In genomic region chr9:45569680-45570079, GRCm38 (mm10) we compare ENCODE assay signal across 17 mouse cellular contexts.
"Had no signal": no experiment of that assay in that cellular context is flagged by ENCODE, and none has a peak within 500 bp of the region (broad histone marks: within the 10 kb centered on the region; RNA-seq: fewer than 3 reads in every experiment).

No protein-coding gene starts in this region.

- DNase-seq: kidney, postnatal 25 days; liver, postnatal 0 days; lung, embryonic 14.5 days; retina, postnatal 1 day; right cerebral cortex, postnatal 25 days; spleen, adult 18-20 months; thymus, adult 18-20 months; thymus, postnatal 36 days had no signal

- H3K27ac ChIP-seq: kidney, postnatal 0 days; liver, embryonic 14.5 days; macrophage; midbrain, embryonic 12.5 days; midbrain, embryonic 15.5 days; neural tube, embryonic 12.5 days; neural tube, embryonic 15.5 days had no signal

- H3K36me3 ChIP-seq: midbrain, embryonic 12.5 days; midbrain, embryonic 15.5 days; neural tube, embryonic 12.5 days; neural tube, embryonic 15.5 days had no signal

- H3K9me3 ChIP-seq: midbrain, embryonic 12.5 days; midbrain, embryonic 15.5 days; neural tube, embryonic 12.5 days; neural tube, embryonic 15.5 days had no signal

- H3K4me2 ChIP-seq: liver, embryonic 11.5 days; lung, embryonic 14.5 days; midbrain, embryonic 12.5 days; midbrain, embryonic 15.5 days; neural tube, embryonic 12.5 days; neural tube, embryonic 15.5 days had no signal

- ATAC-seq: liver, postnatal 0 days; lung, postnatal 0 days; midbrain, embryonic 15.5 days had no signal

- H3K9ac ChIP-seq: liver, embryonic 14.5 days; liver, postnatal 0 days; lung, embryonic 14.5 days; midbrain, embryonic 12.5 days; midbrain, embryonic 15.5 days; neural tube, embryonic 12.5 days; neural tube, embryonic 15.5 days had no signal

- H3K27me3 ChIP-seq: midbrain, embryonic 15.5 days; neural tube, embryonic 12.5 days; neural tube, embryonic 15.5 days had no signal

- H3K4me3 ChIP-seq: midbrain, embryonic 12.5 days; midbrain, embryonic 15.5 days; neural tube, embryonic 12.5 days; neural tube, embryonic 15.5 days had no signal
